Mouse (Mus musculus): Measurements from ENCODE around the gene Gkap1. TPM values are rescaled to one million over a fixed set of nuclear protein-coding genes. Genes with fewer than 3 reads are reported as not detected.

The Gkap1 gene
- 10 to 100 TPM; 25.3 to 30.9 (median 27.2) TPM for total RNA-seq (2022)

DNA sequence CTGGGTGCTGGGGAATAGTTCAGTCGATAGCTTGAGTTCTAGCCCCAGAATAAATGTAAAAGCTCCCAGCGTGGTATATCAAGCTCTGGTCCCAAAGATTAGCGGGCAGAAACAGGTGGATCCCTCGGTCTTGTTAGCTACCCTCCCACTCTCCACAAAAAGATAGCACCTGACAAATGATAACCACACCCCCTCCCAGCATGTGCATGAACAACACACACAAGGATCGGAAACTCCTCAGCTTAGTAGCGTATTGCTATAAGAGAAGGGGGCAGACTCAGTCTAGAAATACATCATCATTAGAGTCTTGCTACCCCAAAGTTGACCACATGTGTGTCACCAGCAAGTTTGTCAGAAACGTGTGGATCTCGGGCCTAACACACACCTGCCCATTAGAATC lies at the start of gene Gkap1:
Gene Gkap1 (minus strand): TSS at position 101 of the 400 bp plus-strand sequence.
- no peak for DNase-seq (ENCODE audit: low spot score in 2 of 2)

DNA sequence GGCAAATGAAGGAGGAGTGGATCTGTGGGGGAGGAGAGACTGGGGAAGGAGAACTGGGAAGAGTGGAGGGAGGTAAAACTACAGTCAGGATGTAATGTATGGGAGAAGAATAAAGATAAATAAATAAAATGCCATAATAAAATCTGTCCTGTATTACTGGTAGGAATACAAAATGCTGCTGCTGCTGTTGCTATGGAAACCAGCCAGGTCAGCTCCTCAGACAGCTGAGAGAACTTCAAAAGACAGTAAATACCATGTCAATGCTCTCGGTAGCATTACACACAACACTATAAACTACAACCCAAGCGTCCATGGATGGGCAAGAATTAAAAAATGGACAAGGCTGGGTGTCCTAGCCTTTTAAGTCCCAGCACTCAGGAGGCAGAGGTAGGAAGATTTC lies 42.3 kb upstream of the Gkap1 start:
- no peak for DNase-seq (ENCODE audit: low spot score in 2 of 2)

DNA sequence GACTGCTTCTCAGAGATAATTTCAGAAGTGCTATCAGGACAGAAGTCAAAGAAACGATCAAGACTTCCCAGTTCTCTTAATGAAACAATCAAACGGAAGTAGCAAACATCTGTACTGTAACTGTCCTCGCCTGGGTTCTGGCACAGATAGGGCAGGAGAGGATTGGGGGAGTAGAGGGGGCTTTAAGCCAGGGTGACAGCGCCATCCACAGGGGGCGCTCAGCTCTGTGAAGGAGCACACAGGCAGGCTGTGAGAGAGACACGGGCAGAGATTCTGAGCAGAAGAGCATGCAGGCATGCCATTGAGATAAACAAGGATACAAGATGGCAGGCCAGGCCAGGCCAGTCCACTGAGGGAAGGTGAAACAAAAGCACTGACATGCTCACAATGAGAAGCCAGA lies 39.5 kb upstream of the Gkap1 start:
- no peak for DNase-seq (ENCODE audit: low spot score in 2 of 2)

DNA sequence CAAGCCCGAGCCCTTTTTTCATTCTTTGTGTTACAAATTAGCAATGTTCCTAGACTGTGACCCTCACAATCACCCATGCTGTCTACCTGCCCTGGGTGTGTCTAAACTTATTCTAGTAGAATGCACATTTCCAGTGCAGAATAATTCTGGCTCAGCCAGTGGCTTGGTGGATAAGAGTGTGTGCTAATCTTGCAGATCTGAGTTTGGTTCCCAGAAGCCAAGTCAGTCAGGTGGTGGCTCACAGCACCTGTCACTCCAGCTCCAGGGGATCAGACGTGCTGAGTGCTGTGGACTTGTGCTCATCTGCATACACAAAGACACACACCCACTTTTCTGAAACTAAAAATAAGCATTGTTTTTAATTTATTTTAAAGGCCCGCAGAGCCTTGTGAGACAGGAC lies 38.3 kb upstream of the Gkap1 start:
- DNase-seq (ENCODE audit: low spot score in 2 of 2): no peak

DNA sequence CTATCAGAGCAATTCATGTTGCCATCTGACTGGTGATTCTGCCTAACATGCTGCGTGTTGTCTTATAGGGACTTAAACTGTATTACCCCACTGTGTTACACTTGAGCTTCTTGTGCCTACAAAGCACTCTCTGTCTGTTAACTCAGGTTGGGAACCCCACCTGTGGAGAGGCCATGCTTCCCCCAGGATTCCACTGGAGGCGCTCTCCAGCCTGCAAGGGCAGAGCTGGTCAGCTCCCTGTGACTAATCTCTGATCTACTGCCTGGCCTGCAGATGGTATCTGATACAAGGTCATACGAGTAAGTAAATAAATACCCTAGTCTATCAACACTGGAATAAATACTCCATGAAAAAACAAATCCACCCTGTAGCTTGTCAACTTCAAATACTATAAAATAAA lies 35.9 kb upstream of the Gkap1 start:
- DNase-seq (ENCODE audit: low spot score in 2 of 2): no peak

DNA sequence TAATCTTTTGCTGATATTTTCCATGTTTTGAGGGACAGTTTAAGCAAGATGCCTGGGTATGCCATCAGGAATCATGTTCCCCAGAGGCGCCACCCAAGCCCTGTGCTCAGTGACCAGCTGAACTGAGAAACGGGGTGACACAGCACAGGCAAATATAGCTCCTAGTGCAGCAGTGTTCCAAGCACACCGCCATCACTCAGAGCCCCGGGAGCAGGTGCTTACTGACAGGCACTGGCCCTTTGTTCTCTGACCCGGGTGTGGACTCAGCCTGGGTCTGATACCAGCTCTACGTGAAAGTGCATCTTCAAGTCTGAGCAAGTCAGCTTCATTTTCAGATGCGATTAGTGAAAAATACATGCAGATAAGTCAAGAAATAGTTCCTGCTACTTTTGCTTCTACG lies 34.0 kb upstream of the Gkap1 start:
- no peak for DNase-seq (ENCODE audit: low spot score in 2 of 2)

DNA sequence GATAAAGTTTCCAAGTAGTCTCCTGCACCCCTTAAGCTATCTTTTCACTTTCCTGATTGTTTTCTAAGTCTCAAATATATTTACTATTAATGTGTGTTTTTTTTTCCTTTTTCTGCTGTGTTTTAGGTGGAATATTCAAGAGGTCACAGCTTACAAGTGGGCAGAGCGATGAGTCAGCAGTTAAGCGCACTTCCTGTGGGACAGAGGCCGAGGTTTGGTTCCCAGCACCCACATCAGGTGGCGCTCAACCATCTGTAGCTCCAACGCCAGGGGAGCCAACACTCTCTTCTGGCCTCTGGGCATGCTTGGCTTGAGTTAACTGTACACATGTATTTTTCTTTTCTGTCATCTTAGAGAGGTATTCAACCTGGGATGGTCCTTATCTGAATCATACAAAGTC lies 32.0 kb upstream of the Gkap1 start:
- no peak for DNase-seq (ENCODE audit: low spot score in 2 of 2)

DNA sequence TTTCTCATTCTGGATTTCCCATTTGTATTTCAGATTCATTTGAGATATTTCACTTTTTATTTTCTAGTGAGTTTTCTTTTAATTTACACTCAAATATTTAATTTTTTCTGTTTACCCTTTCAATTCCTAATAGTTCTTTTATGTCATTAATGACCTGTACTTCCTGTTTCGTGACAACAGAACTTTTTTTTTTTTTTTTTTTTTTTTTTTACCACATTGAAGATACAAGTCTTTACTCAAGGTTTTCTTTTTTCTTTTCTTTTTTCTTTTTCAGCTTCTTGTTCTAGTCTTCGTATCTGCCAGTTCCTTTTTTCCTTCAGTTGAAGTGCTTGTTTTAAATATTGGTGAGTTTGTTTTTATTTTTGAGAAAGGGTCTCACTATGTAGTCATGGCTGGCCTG lies 29.7 kb upstream of the Gkap1 start:
- no peak for DNase-seq (ENCODE audit: low spot score in 2 of 2)

DNA sequence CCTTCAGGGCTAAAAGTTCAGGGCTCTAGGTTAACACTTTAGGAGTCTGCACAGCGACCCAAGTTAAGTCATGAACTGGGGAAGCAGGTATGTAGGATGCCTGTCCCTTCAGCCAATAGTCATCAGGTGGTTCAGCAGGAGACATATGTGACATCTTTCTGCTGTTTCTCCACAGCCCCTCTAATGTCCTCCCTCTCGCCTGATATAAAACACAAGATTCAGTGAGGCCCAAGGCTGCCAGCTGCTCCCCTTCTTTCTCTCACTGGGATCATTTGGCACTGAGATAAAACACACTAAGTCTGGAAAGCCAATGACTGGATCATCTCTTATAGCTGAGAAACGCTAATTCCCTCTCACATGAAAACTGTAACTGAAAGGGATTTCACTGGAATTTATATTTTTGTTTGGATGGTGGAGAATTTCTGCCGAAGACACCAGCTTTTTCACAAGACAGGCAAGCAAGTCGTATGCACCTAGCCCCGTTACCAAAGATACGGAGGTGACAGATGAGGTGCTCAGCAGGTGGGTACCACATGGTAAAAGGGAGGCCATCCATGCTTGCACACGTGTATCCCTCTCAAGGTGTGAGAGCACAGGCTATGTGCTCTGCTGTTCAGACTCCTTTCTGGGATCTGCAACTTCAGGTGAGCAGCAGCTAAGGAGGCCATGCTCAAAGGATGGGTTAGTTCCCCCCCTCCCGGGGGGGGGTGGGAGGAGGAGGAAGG lies 27.1 kb upstream of the Gkap1 start:
- no peak for DNase-seq (ENCODE audit: low spot score in 2 of 2)

DNA sequence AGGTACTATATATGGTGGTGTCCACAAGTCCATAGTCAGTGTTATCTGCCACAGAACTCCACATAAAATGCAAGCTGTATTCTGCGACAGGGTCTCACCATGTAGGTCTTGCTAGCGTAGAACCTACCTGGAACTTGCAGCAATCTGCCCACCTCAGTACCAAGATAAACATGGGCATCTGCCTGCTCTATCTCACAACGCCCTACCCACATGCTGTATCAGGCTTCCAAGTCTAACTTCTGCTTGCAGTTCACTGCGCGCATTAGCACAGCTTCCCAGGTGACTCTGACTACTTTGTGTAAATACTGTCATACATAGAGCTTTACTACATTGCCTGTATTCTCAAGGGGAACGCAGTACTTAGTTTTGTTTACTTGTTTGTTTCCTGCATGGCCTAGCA lies 26.5 kb upstream of the Gkap1 start:
- DNase-seq (ENCODE audit: low spot score in 2 of 2): no peak

DNA sequence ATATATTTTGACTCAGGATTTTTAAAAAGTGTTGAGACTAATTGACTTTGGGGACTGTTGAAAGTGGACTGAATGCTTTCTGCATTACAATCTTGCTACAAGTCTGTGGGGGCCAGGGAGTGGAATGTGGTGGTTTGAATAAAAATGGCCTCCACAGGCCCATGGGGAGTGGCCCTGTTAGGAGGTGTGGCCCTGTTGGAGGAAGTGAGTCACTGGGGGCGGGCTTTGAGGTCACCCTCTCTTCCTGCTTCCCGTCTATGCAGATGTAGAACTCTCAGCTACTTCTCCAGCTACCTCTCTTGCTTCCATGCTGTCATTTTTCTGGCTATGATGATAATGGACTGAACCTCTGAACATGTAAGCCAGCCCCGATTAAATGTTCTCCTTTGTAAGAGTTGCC lies 23.3 kb upstream of the Gkap1 start:
- DNase-seq (ENCODE audit: low spot score in 2 of 2): no peak

DNA sequence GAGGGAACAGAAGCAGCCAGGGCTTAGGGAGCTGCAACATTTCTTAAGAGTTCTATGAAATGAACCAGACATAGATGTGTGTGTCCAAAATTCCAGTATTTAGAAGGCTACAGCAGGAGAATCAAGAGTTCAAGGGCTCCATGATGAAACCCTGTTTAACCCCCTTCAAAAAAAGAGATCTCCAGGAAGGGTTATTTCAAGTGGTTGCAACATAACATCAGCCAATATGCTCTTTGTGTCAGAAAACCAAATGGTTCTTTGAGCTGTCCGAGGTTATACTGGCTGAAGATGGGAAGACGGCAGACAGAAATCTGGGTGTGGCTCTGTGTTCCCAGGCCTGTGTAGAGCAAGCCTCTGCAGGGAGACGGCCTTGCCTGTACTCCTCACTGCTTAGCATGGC lies 20.1 kb upstream of the Gkap1 start:
- DNase-seq (ENCODE audit: low spot score in 2 of 2): no peak

DNA sequence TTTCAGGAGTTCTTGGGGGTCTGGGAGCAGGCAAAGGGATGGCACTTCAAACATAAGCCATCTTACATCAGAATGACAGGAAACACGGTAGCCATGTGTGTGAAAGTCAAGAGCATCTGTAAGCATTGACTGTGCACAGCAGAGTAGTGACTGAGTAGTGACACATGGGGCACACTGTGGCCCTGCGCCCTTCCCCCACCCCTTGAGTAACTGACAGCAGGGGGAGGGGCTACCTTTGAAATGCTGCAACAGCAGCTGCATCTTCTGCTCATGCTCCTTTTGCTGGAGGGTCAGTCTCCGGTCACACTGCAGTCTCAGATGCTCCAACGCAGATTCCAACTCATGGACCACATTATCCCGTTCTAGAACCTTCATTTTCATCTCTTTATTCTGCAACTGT lies 17.3 kb upstream of the Gkap1 start:
- no peak for DNase-seq (ENCODE audit: low spot score in 2 of 2)

DNA sequence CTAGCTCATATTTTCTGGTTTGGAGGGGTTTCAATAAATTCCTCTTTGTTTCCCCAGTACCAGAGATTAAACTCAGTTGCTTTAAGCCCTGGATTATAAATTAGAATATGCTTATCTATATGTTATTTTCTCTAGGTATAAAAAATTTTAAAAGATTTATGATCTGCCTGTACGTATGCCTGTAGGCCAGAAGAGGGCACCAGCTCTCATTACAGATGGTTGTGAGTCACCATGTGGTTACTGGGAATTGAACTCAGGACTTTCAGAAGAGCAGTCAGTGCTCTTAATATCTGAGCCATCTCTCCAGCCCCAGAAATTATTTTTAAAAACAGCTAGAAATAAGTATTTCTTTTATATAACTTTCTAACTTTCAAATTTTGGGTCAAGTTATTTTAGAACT lies 13.8 kb upstream of the Gkap1 start:
- no peak for DNase-seq (ENCODE audit: low spot score in 2 of 2)

DNA sequence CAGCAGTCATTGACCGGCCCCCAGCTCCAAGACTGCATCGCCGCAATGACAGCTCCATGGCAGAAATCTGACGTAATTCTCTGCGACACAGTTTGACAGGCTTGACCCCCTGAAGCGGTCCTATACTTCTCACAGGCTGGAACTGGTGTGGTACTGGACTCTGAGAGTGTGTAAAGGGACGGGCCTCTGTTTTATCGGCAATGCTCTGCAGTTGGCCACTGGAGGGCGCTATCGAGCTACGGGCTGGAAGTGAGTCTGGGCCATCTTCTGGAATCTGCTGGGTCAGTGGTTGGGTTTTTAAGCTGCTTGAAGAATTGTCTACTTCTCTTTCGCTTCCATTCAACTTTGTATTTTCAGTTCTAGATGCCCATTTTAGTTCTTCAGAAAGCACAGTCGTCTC lies 12.3 kb upstream of the Gkap1 start:
- peak; percentile 13 to 37 for DNase-seq (ENCODE audit: low spot score in 2 of 2)

DNA sequence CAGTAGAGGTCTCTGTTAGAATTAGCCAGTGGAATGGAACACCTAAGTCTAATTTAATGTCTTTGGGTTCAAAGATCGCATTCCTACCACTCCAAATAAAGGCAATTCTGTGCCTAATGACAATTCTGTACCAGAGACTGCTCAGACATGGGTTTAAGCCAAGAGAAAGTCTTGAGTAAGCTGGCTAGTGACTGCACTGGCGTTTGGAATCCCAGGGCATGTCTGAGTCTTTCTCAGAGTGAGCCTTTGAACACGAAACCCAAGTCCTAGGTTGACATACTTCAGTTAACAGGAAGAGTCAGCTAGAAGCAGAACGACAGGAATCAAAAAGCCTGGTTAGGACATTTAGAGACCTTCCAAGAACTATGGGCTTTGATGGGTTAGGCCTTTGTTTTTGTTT lies 8.0 kb upstream of the Gkap1 start:
- DNase-seq (ENCODE audit: low spot score in 2 of 2): no peak

DNA sequence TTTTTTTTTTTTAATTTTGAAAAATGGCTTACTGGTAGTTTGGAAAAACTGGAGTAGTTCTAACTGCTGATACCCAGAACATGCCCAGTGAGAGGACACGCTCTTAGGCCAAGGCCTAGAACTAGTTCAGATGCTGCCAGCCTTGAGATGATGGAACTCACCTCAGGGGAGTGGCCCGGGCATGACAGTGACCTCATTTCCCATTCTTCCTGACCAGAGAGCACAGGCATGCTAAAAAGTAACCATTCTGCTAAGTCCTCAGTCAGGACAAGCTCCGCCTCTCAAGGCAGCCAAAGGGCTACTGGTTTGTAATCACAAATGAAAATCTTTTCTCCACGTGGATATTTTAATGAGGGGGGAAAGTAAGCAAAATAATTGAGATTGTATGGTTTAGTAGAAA lies 6.4 kb upstream of the Gkap1 start:
- no peak for DNase-seq (ENCODE audit: low spot score in 2 of 2)

DNA sequence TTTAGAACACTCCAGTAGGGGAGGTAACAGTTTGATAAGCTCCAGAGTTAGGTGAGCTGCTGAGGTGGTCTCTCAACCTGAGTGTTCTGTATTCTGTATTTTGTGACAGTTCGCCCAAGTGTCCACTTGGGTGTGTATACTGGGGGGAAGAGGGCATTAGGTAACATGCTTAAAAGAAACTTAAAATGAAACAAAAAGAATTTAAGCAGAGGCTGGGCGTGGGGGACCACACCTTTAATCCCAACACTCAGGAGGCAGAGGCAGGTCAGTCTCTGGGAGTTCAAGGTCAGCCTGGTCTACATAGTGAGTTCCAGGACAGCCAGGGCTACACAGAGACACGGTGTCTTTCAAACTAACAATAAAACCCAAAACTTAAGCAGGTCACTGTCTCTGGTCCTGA lies 5.0 kb upstream of the Gkap1 start:
- no peak for DNase-seq (ENCODE audit: low spot score in 2 of 2)

DNA sequence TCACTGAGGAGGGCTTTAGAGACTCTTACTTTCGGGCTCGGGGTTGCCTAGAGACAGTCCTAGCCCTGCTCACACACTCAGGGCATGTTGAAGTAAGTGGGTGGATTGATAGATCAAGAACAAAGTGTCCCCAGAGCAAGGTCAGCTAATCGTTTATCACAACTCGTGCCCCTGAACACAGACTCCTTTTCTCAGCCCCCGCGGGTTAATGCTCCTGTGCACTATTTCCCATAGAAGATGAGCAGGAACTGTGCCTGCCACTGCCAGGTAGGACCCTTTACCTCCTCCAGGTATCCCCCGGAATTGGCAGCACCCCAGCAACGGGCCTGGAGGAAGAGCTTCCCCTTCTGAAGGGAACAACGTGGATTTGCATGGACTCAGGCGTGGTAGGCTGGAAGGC lies 757 bp upstream of the Gkap1 start:
- DNase-seq (ENCODE audit: low spot score in 2 of 2): no peak

DNA sequence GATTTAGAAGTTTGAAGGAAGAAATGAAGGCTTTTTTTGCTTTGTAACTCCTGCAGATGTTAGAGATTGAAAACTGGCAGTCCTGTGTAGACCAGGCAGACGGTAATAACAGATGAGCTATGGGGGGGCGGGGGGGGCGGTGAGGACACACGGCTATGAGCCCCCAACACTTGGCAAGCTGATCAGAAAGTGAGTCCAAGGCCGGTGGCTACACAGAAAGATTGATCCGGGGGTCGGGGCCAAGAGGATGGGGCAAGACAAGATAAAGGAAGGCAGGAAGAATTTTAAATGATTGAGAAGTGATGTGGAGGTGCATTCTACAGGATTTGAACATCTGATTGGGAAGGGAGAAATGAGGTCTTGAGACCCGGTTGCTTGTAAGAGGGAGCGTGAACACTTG lies 423 bp downstream of the Gkap1 start:
- no peak for DNase-seq (ENCODE audit: low spot score in 2 of 2)

DNA sequence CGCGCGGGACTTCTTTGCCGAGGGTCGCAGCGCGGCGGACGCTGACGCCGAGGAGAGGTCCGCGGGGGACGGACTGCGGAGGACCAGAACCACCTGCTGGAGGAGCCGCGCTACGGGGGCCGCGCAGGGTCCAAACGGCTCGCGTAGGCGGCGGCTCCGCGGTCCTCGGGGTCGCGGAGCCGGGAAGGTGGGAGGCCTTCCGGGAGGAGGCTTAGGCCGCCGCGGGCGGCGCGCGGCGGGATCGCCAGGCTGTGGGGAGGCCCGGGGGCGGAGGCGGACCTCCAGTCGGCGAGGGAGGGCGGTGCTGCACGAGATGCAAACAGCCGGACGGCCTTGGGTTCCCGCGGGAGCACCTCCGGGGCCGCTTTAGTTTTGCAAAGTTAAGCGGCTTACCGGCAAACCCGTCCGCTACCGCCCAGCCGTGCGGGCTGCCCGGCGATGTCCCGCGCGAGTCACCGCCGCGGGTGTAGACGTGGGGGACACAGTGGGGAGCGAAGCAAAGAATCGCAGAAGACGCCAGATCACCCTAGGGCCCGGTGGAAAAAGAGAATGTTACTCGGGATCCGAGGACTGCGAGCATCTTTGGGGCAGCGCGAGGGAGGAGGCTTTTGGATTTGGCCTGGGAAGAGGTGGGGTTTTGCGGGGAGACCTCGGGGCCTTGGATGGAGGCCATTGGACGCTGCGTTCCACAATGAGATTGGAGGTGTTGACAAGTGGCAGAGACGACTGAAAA lies 1.1 kb downstream of the Gkap1 start:
- DNase-seq (ENCODE audit: low spot score in 2 of 2): peak; percentile 19 to 35

DNA sequence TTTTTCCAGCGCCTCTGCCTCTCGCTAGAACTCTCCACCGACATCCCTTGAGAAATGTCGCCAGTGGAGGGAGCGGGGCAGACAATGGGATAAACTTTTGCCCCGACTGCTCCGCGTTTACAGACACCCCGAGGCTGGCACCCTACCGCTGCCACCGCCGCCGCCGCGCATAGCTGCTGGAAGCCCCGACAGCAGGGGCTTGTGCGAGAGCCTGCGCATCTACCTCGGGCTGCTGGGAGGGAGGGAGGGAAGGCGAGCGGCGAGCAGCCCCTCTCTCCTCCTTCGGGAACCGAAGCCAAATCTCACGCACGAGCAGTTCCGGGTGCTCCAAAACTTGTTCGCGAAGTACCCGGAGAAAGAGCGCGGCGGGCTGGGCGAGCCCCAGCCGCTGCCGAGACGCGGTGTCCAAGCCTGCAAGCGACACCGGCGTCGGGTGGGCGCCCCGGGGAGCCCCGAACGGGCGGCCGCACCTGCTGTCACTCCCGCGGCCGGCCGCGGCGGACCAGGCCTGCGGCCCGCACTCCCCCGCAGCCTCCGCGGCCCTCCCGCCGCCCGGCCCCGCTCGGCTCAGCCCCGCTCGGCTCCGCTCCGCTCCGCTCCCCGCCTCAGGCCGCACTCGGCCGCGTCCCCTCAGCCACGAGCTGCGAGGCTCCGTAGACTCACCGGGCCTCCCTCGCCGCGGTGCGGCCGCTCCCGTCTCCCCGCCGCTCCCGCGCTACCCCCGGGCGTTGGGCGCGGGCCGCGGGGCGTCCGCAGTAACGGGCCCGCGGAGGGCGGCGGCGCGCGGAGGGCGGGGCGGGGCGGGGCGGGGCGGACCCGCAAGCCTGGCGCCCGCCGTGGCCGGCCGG lies 1.9 kb downstream of the Gkap1 start:
- DNase-seq (ENCODE audit: low spot score in 2 of 2): no peak
